Comparison of ENCODE assay signal across 9 mouse cellular contexts in the genomic region with DNA sequence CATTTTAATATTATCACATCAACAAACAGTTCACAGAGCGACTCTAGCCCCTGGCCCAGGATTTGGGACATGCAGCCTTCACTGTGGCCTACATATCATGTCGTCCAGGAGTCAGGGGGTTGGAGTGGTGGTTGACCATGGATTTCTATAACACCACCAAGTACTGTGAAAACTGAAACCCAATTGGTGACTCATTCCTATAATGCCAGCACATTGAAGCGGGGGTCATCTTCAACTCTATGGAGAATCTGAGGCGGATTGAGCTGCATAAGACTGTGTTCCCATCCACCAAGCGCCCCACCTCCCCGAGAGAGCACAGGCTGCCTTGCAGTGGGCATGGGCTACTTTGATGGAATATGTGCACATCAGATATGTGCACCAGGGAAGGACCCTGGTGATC.
DNase-seq lines count a peak whose midpoint lies in the region; ATAC-seq and TF ChIP-seq lines count a peak whose summit lies in the region.
"Had no signal": no experiment of that assay in that cellular context is flagged by ENCODE, and none has a peak within 500 bp of the region (broad histone marks: within the 10 kb centered on the region; RNA-seq: fewer than 3 reads in every experiment).

No protein-coding gene starts in this region.

- no peak for DNase-seq in heart, adult 18-20 months
- no peak for DNase-seq in left cerebral cortex, adult 2 months (ENCODE audit: extremely low spot score in 1 of 2, low spot score in 2 of 2)
- DNase-seq in left cerebral cortex, adult 11 months (ENCODE audit: low spot score), result no peak
- DNase-seq in embryonic facial prominence, embryonic 11.5 days (ENCODE audit: low spot score), result no peak
- DNase-seq in urinary bladder, postnatal 14 days (ENCODE audit: low spot score), result no peak
- DNase-seq in thymus, postnatal 14 days, result no peak
- DNase-seq: cerebellum, adult 9-10 months had no signal

- H3K27me3 ChIP-seq in heart, embryonic 12.5 days (replicated peaks), result no peaks in the 10 kb centered on the region
- no peaks in the 10 kb centered on the region for H3K27me3 ChIP-seq in embryonic facial prominence, embryonic 11.5 days (ENCODE audit: control insufficient read depth, insufficient read depth, low read length)
- peaks cover 10% of the 10 kb centered on the region for H3K27me3 ChIP-seq in liver, embryonic 15.5 days

- no peak overlapping the region for H3K9ac ChIP-seq in heart, embryonic 12.5 days
- H3K9ac ChIP-seq in embryonic facial prominence, embryonic 11.5 days (replicated peaks; ENCODE audit: low read length), result no peak overlapping the region
- no peak overlapping the region for H3K9ac ChIP-seq in liver, embryonic 15.5 days

- no peaks in the 10 kb centered on the region for H3K36me3 ChIP-seq in heart, embryonic 12.5 days
- H3K36me3 ChIP-seq in embryonic facial prominence, embryonic 11.5 days (replicated peaks; ENCODE audit: control insufficient read depth, insufficient read depth, low read depth, low read length), result no peaks in the 10 kb centered on the region
- no peaks in the 10 kb centered on the region for H3K36me3 ChIP-seq in liver, embryonic 15.5 days (replicated peaks)

- peaks cover 8% of the 10 kb centered on the region for H3K9me3 ChIP-seq in heart, embryonic 12.5 days (replicated peaks)
- H3K9me3 ChIP-seq in embryonic facial prominence, embryonic 11.5 days (replicated peaks; ENCODE audit: control insufficient read depth, low read length), result no peaks in the 10 kb centered on the region
- H3K9me3 ChIP-seq in liver, embryonic 15.5 days (replicated peaks), result no peaks in the 10 kb centered on the region; the same call in 1 of the 2 replicates

- H3K4me2 ChIP-seq in heart, embryonic 12.5 days, result no peak overlapping the region
- no peak overlapping the region for H3K4me2 ChIP-seq in embryonic facial prominence, embryonic 11.5 days (ENCODE audit: low read depth, low read length)
- H3K4me2 ChIP-seq in liver, embryonic 15.5 days, result no peak overlapping the region

- ATAC-seq in heart, embryonic 12.5 days (ENCODE audit: insufficient number of reproducible peaks, low FRiP score), result no peak
- no peak for ATAC-seq in embryonic facial prominence, embryonic 11.5 days (replicated peaks; ENCODE audit: insufficient number of reproducible peaks, low FRiP score, low TSS enrichment, low read depth)
- ATAC-seq in liver, embryonic 15.5 days (ENCODE audit: insufficient read depth), result no peak

- no peak for TF ChIP-seq CTCF in left cerebral cortex, adult 2 months (IDR thresholded peaks at IDR 0.05)

- peak overlapping the region; percentile 82 for H3K27ac ChIP-seq in heart, embryonic 12.5 days (ENCODE audit: poor library complexity, severe bottlenecking)
- peak overlapping the region; percentile 82 for H3K27ac ChIP-seq in left cerebral cortex, adult 2 months
- 0 out of 2 replicates have a peak overlapping the region, but pooled peaks have one; percentile 8 for H3K27ac ChIP-seq in embryonic facial prominence, embryonic 11.5 days (replicated peaks; ENCODE audit: low read depth, low read length)
- peak overlapping the region; percentile 33; the same call in 1 of the 2 replicates for H3K27ac ChIP-seq in liver, embryonic 15.5 days (replicated peaks)

- intact Hi-C loops in left cerebral cortex, adult 2 months (cut with DNase I), result no loop called here

- H3K4me1 ChIP-seq in heart, embryonic 12.5 days (replicated peaks), result peaks cover 46% of the 10 kb centered on the region
- H3K4me1 ChIP-seq in embryonic facial prominence, embryonic 11.5 days (ENCODE audit: control insufficient read depth, insufficient read depth, low read length), result peaks cover 10% of the 10 kb centered on the region
- H3K4me1 ChIP-seq in liver, embryonic 15.5 days (replicated peaks), result no peaks in the 10 kb centered on the region

- 87% methylated on average over 6 of the region's 6 CpGs for WGBS in heart, embryonic 12.5 days
- 89% methylated on average over 6 of the region's 6 CpGs for WGBS in embryonic facial prominence, embryonic 11.5 days
- 66% methylated on average over 6 of the region's 6 CpGs for WGBS in liver, embryonic 15.5 days (ENCODE audit: insufficient replicate concordance)

- no peak overlapping the region for H3K4me3 ChIP-seq in heart, embryonic 12.5 days
- H3K4me3 ChIP-seq in left cerebral cortex, adult 2 months, result no peak overlapping the region
- H3K4me3 ChIP-seq in embryonic facial prominence, embryonic 11.5 days (ENCODE audit: low read depth, low read length), result no peak overlapping the region
- H3K4me3 ChIP-seq in liver, embryonic 15.5 days (replicated peaks), result no peak overlapping the region

Comparison
In these comparisons a context has a peak if more than half of its experiments do, and no peak if none do; other contexts are left out.
1. H3K27ac ChIP-seq: peak in every context shown above with its lines; median percentile 82 in heart, embryonic 12.5 days; 82 in left cerebral cortex, adult 2 months; 33 in liver, embryonic 15.5 days; 8 in embryonic facial prominence, embryonic 11.5 days.